Mouse (Mus musculus) cerebellum, adult 11-12 months (tissue): ENCODE results near the gene Zdhhc14.
A peak's percentile ranks its signal among the peaks of the same experiment; 100 is the strongest.

Experiments used
- DNase-seq: peaks from one replicate; pipeline ENCODE4 v3.0.0; 2022

Gene Zdhhc14

GRCm38 (mm10) chr17:5747539-5748500, 255.5 kb downstream of the Zdhhc14 start:
- DNase-seq = no peak

GRCm38 (mm10) chr17:5748501-5748894, 256.1 kb downstream of the Zdhhc14 start:
- DNase-seq = peak; percentile 27

- peak; percentile 24 for DNase-seq
Observed at GRCm38 (mm10) chr17:5750278-5750677, 257.9 kb downstream of the Zdhhc14 start.

- peak; percentile 80 for DNase-seq
Observed at GRCm38 (mm10) chr17:5751066-5751465, 258.7 kb downstream of the Zdhhc14 start.

- no peak for DNase-seq
Observed at GRCm38 (mm10) chr17:5752322-5752715, 260.0 kb downstream of the Zdhhc14 start.

- DNase-seq = peak; percentile 79
Observed at GRCm38 (mm10) chr17:5752716-5753585, 260.6 kb downstream of the Zdhhc14 start.

GRCm38 (mm10) chr17:5755489-5755888, 263.1 kb downstream of the Zdhhc14 start:
- DNase-seq = no peak

GRCm38 (mm10) chr17:5756065-5756464, 263.7 kb downstream of the Zdhhc14 start:
- DNase-seq = no peak

GRCm38 (mm10) chr17:5756855-5757254, 264.5 kb downstream of the Zdhhc14 start:
- no peak for DNase-seq

GRCm38 (mm10) chr17:5763768-5764167, 271.4 kb downstream of the Zdhhc14 start:
- no peak for DNase-seq

GRCm38 (mm10) chr17:5764270-5764669, 271.9 kb downstream of the Zdhhc14 start:
- no peak for DNase-seq

- no peak for DNase-seq
Observed at GRCm38 (mm10) chr17:5765746-5766145, 273.4 kb downstream of the Zdhhc14 start.

GRCm38 (mm10) chr17:5768164-5768705, 275.9 kb downstream of the Zdhhc14 start:
- DNase-seq = no peak

GRCm38 (mm10) chr17:5768810-5769520, 276.6 kb downstream of the Zdhhc14 start:
- DNase-seq = no peak

- DNase-seq = no peak
Observed at GRCm38 (mm10) chr17:5769776-5770175, 277.4 kb downstream of the Zdhhc14 start.

- DNase-seq = no peak
Observed at GRCm38 (mm10) chr17:5770265-5771249, 278.2 kb downstream of the Zdhhc14 start.

- no peak for DNase-seq
Observed at GRCm38 (mm10) chr17:5780213-5780975, 288.0 kb downstream of the Zdhhc14 start.

GRCm38 (mm10) chr17:5785238-5785637, 292.9 kb downstream of the Zdhhc14 start:
- no peak for DNase-seq

- no peak for DNase-seq
Observed at GRCm38 (mm10) chr17:5792164-5792791, 299.9 kb downstream of the Zdhhc14 start.

GRCm38 (mm10) chr17:5793593-5793992, 301.2 kb downstream of the Zdhhc14 start:
- no peak for DNase-seq
